Mouse (Mus musculus): ENCODE measurements around the gene Acp4. TPM values are rescaled to one million over a fixed set of nuclear protein-coding genes. Genes with fewer than 3 reads are reported as not detected.

The Acp4 gene
- 0.16 and 0.24 TPM in 2 replicates for polyA plus RNA-seq (2012; rRNA removed)

- Histone ChIP-seq H3K4me3 (ENCODE audit: control insufficient read depth, insufficient read depth, low read length) (no peak within 1 kb of the TSS), H3K36me3 (ENCODE audit: control insufficient read depth, insufficient read depth, low read length) (peaks cover 4% of the 10 kb centered on the region; the same call in 1 of the 2 replicates), H3K4me1 (replicated peaks; ENCODE audit: control insufficient read depth, insufficient read depth, low read length) (no peaks in the 10 kb centered on the region), H3K27ac (ENCODE audit: control insufficient read depth, insufficient read depth, low read length) (no peak within 1 kb of the TSS), H3K27me3 (ENCODE audit: control insufficient read depth, insufficient read depth, low read length) (no peaks in the 10 kb centered on the region)
- TF ChIP-seq POLR2A (IDR thresholded peaks at IDR 0.05; ENCODE audit: control insufficient read depth, extremely low read depth, insufficient read depth, low read length, poor library complexity) (no peak), CTCF (IDR thresholded peaks at IDR 0.05; ENCODE audit: borderline replicate concordance, control insufficient read depth, extremely low read depth, insufficient read depth, low read length, poor library complexity) (no peak)
- WGBS, result 89% methylated on average over 4 of the region's 4 CpGs
- DNase-seq, result no peak
Measured at GRCm38 (mm10) chr7:44257278-44257677, at the start of gene Acp4. Gene Acp4 (minus strand): TSS chr7:44257378.

- no peak for DNase-seq
- H3K27ac ChIP-seq (ENCODE audit: control insufficient read depth, insufficient read depth, low read length), result no peak within 1 kb of the TSS
- TF ChIP-seq POLR2A (IDR thresholded peaks at IDR 0.05; ENCODE audit: control insufficient read depth, extremely low read depth, insufficient read depth, low read length, poor library complexity), result no peak
- TF ChIP-seq CTCF (IDR thresholded peaks at IDR 0.05; ENCODE audit: borderline replicate concordance, control insufficient read depth, extremely low read depth, insufficient read depth, low read length, poor library complexity), result no peak
Measured at GRCm38 (mm10) chr7:44306516-44307240, 49.5 kb upstream of the Acp4 start, which contains the start of gene Clec11a. Gene Clec11a (minus strand): TSS chr7:44306902.

GRCm38 (mm10) chr7:44305686-44306085, 48.5 kb upstream of the Acp4 start:
- Histone ChIP-seq H3K4me1 (replicated peaks; ENCODE audit: control insufficient read depth, insufficient read depth, low read length) (peaks cover 20% of the 10 kb centered on the region), H3K27me3 (ENCODE audit: control insufficient read depth, insufficient read depth, low read length) (peaks cover 8% of the 10 kb centered on the region; the same call in 1 of the 2 replicates), H3K27ac (ENCODE audit: control insufficient read depth, insufficient read depth, low read length) (no peak overlapping the region), H3K4me3 (ENCODE audit: control insufficient read depth, insufficient read depth, low read length) (no peak overlapping the region), H3K36me3 (ENCODE audit: control insufficient read depth, insufficient read depth, low read length) (no peaks in the 10 kb centered on the region)
- 35% methylated on average over 16 of the region's 16 CpGs for WGBS
- TF ChIP-seq POLR2A (IDR thresholded peaks at IDR 0.05; ENCODE audit: control insufficient read depth, extremely low read depth, insufficient read depth, low read length, poor library complexity), result no peak
- TF ChIP-seq CTCF (IDR thresholded peaks at IDR 0.05; ENCODE audit: borderline replicate concordance, control insufficient read depth, extremely low read depth, insufficient read depth, low read length, poor library complexity), result no peak
- DNase-seq, result no peak

More at GRCm38 (mm10) chr7:44306516-44307240, 49.5 kb upstream of the Acp4 start, which contains the start of gene Clec11a:
- Histone ChIP-seq H3K4me3 (ENCODE audit: control insufficient read depth, insufficient read depth, low read length) (no peak within 1 kb of the TSS), H3K36me3 (ENCODE audit: control insufficient read depth, insufficient read depth, low read length) (no peaks in the 10 kb centered on the region), H3K4me1 (replicated peaks; ENCODE audit: control insufficient read depth, insufficient read depth, low read length) (peaks cover 23% of the 10 kb centered on the region), H3K27me3 (ENCODE audit: control insufficient read depth, insufficient read depth, low read length) (peaks cover 9% of the 10 kb centered on the region)
- 78% methylated on average over 6 of the region's 6 CpGs for WGBS

GRCm38 (mm10) chr7:44304775-44305641, 47.8 kb upstream of the Acp4 start:
- Histone ChIP-seq H3K4me3 (ENCODE audit: control insufficient read depth, insufficient read depth, low read length) (peak overlapping the region; percentile 86), H3K4me1 (replicated peaks; ENCODE audit: control insufficient read depth, insufficient read depth, low read length) (peaks cover 14% of the 10 kb centered on the region), H3K27me3 (ENCODE audit: control insufficient read depth, insufficient read depth, low read length) (peaks cover 3% of the 10 kb centered on the region; the same call in 1 of the 2 replicates), H3K27ac (ENCODE audit: control insufficient read depth, insufficient read depth, low read length) (no peak overlapping the region), H3K36me3 (ENCODE audit: control insufficient read depth, insufficient read depth, low read length) (no peaks in the 10 kb centered on the region)
- WGBS, result 1% methylated on average over 49 of the region's 49 CpGs
- TF ChIP-seq CTCF (IDR thresholded peaks at IDR 0.05; ENCODE audit: borderline replicate concordance, control insufficient read depth, extremely low read depth, insufficient read depth, low read length, poor library complexity), result no peak
- TF ChIP-seq POLR2A (IDR thresholded peaks at IDR 0.05; ENCODE audit: control insufficient read depth, extremely low read depth, insufficient read depth, low read length, poor library complexity), result peak; percentile 89
- DNase-seq, result peak; percentile 94

GRCm38 (mm10) chr7:44304463-44304774, 47.2 kb upstream of the Acp4 start:
- under 1% methylated on average over 25 of the region's 25 CpGs for WGBS
- Histone ChIP-seq H3K27me3 (ENCODE audit: control insufficient read depth, insufficient read depth, low read length) (peaks cover under 1% of the 10 kb centered on the region; the same call in 1 of the 2 replicates), H3K36me3 (ENCODE audit: control insufficient read depth, insufficient read depth, low read length) (no peaks in the 10 kb centered on the region), H3K27ac (ENCODE audit: control insufficient read depth, insufficient read depth, low read length) (0 out of 2 replicates have a peak overlapping the region, but pooled peaks have one; percentile 5), H3K4me3 (ENCODE audit: control insufficient read depth, insufficient read depth, low read length) (peak overlapping the region; percentile 86), H3K4me1 (replicated peaks; ENCODE audit: control insufficient read depth, insufficient read depth, low read length) (peaks cover 14% of the 10 kb centered on the region)
- no peak for TF ChIP-seq CTCF (IDR thresholded peaks at IDR 0.05; ENCODE audit: borderline replicate concordance, control insufficient read depth, extremely low read depth, insufficient read depth, low read length, poor library complexity)
- TF ChIP-seq POLR2A (IDR thresholded peaks at IDR 0.05; ENCODE audit: control insufficient read depth, extremely low read depth, insufficient read depth, low read length, poor library complexity), result no peak
- no peak for DNase-seq

Data from thymus, adult 2 months (tissue).